Mouse (Mus musculus): ENCODE measurements around the gene Aldh1l1.

DNA sequence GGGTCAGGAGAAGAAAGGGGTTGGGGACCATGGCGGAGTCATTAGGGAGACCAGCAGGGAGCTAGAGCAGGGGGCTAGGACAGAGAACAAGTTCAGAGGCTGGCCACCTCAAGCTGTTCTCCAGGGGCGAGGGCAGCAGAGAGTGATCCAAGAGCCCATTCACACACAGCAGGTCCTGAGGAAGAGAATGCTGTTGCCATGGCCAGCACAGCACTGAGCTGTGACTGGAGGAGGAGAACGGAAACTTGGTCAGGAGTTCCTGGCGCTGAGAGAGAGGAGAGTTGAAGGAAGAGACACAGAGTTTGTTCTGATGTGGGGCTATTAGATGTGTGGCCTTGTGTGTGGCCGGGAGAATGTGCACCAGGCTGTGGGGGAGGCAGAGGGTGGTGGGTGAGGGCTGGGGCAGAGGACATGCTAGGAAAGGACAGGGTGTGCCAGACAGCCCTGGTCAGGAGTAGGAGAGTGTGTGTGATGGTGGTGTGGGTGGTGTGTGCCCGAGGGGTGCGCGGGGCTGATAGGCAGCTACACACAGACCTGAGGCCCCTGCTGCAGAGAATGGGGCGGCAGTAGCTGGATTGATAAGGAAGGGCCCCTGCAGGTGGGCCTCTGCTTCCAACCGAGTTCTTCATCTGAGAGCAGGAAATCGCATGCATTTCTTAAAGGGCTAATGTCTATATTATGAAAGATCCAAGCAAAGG lies 136.7 kb downstream of the Aldh1l1 start:
- TF ChIP-seq POLR2A (IDR thresholded peaks at IDR 0.05; ENCODE audit: low read depth, low read length) (no peak), CTCF (conservative IDR thresholded peaks at IDR 0.05; ENCODE audit: insufficient read depth, insufficient read length, low read depth, low read length) (no peak)

Measured in kidney, adult 2 months (tissue).